Mouse (Mus musculus): ENCODE measurements at regions not wholly inside any gene's neighbourhood (a gene's known extent, or its start where the extent isn't known, plus 50 kb on each side); places are given as distances from the start of the nearest gene placed in this dataset.

DNA sequence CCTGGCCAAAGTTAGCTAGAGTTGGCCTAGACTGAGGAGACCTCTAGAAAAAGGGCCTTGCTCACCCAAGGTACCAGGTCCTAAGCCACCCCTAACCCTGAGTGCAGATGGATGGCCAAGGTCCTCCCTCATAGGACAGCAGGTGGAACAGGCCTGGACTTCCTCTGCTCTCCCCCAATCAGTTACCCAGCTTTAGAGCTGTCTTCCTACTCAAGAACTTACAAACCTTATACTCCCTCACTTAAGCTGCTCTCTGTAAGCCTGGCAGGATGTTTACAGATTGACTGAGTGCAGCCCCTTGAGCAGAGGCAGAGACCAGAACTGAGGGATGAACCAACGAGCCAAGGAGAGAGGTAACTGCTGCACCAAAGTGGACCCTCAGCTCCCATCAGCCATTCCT lies 94.5 kb downstream of the Rplp1 start:
- in situ Hi-C loops (cut with MboI, MseI), result loop anchor here (5.0 to 10.0 kb wide), 3 partner anchors 98 to 805 kb away; no protein-coding TSS in a partner anchor

GRCm38 (mm10) chr9:61816589-61817179 lies 97.7 kb downstream of the Rplp1 start:
- in situ Hi-C loops (cut with MboI, MseI), result no loop called here

DNA sequence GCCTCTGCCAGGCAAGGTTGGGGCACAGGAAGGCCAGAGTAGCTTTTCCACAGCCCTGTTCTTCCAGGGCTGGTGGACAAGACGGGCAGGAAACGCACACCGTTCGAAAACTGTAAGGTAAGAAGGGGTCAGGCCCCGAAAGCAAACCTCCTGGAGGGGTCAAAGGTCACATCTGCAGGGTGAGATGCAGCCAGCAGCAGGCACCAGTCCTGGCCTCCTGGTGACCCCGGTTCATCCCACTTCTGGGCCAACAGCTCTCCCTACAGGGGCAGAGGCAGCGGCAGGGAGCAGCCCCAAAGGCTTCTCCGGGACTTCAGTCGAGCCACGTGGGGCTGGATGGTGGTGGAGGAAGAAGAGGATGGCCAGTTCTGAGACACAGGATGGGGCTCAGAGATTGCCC lies 98.3 kb downstream of the Rplp1 start:
- in situ Hi-C loops (cut with MboI, MseI), result no loop called here

- in situ Hi-C loops (cut with MboI, MseI), result no loop called here
Observed at GRCm38 (mm10) chr9:61813291-61813690, 101.1 kb downstream of the Rplp1 start.

- in situ Hi-C loops (cut with MboI, MseI), result no loop called here
Observed at GRCm38 (mm10) chr9:61812315-61812714, 102.0 kb downstream of the Rplp1 start.

- in situ Hi-C loops (cut with MboI, MseI), result no loop called here
Observed at GRCm38 (mm10) chr9:61810456-61810855, 103.9 kb downstream of the Rplp1 start.

DNA sequence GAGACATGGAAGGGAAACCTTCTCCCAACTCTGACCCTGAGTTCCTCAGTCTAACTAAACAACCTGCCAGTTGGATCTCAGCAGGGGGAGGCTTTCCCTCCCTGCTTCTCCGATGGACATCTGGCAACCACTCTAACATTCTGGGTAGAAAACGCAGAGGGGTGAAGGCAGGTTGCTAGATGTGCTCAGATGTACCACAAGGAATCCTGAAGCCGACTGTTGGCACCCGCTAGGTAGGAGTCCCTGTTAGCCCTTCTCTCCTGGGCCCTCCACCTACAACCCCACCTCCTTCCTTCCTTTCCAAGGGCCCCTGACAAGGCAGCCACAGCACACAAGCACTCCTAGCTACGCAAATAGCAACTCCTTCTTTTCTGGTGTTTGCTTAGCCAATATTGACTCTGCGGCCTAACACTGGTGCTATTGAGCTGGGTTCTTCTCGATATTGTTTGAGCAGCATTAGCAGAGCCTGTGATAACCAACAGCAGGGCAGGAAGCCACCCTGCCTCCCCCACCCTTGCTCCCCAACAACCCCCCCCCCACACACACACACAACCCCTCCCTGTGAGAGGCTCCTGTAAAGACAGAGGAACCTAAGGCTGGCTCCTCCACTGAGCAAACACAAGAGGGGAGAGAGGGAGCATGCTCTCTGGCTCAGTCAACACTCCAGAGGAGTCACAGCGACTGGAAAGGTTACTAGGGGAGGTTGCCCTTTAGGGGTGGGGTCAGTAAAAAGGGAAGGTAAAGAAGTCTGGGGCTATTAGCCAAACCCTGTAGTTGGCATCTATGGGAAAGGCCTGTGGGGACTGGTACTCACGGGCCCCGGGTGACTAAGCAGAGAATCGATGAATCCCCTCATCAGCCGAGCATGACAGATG lies 105.8 kb downstream of the Rplp1 start:
- in situ Hi-C loops (cut with MboI, MseI), result no loop called here

DNA sequence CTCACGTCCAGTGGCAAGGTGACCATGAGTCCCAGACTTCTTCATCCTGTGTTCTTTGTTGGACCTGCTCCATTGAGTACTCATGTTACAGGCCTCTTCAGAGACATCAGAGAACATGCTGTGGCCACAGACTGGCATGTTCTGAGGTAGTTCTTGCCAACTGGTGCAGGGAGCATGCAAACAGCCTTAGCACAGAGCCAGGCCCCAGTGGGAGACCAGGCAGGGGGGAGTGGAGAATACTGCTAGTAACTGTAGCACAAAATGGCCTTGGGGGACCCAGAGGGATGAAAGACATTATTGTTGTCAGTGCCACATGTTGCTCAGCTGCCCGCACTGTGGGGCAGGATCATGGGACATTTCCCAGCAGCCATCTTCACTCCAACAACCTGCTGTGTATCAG lies 108.4 kb downstream of the Rplp1 start:
- in situ Hi-C loops (cut with MboI, MseI), result no loop called here

DNA sequence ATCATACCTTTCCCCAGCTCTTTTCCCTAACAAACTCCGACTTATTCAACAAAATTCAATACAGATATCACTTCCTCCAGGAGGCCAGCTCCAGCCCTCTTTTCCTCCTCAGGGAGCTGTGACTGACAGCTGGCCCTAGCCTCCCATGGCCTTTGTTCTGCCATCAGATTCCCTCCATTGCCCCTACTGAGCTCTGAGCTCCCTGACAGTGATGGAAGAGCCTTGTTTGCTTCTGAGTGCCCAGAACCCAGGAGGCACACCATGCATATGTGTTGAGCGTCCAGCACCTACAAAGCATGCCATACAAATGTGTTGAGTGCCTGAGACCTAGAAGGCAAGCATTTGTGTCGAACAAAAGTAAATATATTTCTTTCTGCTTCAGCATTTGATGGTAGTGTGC lies 110.8 kb downstream of the Rplp1 start:
- in situ Hi-C loops (cut with MboI, MseI), result no loop called here

GRCm38 (mm10) chr9:61802694-61803093 lies 111.6 kb downstream of the Rplp1 start:
- in situ Hi-C loops (cut with MboI, MseI), result no loop called here

- in situ Hi-C loops (cut with MboI, MseI), result loop anchor here (10.0 kb wide), 1 partner anchor 1505 kb away; no protein-coding TSS in a partner anchor
Observed at GRCm38 (mm10) chr9:61799535-61799934, 114.8 kb downstream of the Rplp1 start.

- in situ Hi-C loops (cut with MboI, MseI), result loop anchor here (10.0 kb wide), 1 partner anchor 1509 kb away; no protein-coding TSS in a partner anchor
Observed at GRCm38 (mm10) chr9:61795910-61796309, 118.4 kb downstream of the Rplp1 start.

GRCm38 (mm10) chr9:61791435-61792064 lies 122.8 kb downstream of the Rplp1 start:
- in situ Hi-C loops (cut with MboI, MseI), result loop anchor here (10.0 kb wide), 1 partner anchor 1513 kb away; no protein-coding TSS in a partner anchor

- in situ Hi-C loops (cut with MboI, MseI), result loop anchor here (10.0 kb wide), 1 partner anchor 1514 kb away; no protein-coding TSS in a partner anchor
Observed at GRCm38 (mm10) chr9:61790849-61791248, 123.5 kb downstream of the Rplp1 start.

GRCm38 (mm10) chr9:61789066-61789897 lies 125.1 kb downstream of the Rplp1 start:
- in situ Hi-C loops (cut with MboI, MseI), result no loop called here

DNA sequence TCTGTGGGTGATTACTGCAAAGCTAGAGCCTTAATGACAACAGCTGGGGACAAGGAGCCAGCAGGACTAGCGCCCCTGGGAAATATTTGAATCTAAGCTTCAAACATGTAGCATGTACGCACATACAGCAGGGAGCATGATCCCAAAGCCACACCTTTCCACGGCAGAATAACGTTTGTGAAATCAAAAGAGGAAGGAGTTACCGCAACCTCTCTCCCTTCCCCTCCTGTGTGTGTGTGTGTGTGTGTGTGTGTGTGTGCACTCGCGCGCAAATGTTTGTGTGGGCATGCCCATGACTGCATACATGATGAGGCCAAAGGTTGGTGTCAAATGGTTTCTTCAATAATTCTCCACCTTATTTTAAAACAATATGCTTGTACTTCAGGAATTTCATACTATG lies 132.9 kb downstream of the Rplp1 start:
- in situ Hi-C loops (cut with MboI, MseI), result no loop called here

- in situ Hi-C loops (cut with MboI, MseI), result no loop called here
Observed at GRCm38 (mm10) chr9:61780186-61780939, 134.0 kb downstream of the Rplp1 start.

DNA sequence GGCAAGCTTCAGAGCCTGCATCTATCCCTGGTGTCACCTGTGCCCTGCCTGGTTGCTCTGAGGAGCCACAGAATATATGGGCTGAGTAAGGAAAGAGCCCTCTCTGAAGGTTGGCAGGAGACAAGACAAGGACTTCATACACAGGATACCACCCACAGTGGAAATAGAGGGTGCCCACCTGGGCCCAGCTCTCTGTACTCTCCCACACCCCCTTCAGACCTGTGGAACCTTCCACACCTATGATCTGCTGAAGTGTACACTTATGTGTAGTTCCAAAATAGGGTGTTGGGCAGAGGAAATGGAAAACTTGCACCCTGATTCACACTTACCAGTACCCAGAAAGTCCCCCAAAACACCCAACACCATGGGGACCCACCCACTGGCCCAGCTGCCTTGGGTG lies 135.2 kb downstream of the Rplp1 start:
- in situ Hi-C loops (cut with MboI, MseI), result no loop called here

DNA sequence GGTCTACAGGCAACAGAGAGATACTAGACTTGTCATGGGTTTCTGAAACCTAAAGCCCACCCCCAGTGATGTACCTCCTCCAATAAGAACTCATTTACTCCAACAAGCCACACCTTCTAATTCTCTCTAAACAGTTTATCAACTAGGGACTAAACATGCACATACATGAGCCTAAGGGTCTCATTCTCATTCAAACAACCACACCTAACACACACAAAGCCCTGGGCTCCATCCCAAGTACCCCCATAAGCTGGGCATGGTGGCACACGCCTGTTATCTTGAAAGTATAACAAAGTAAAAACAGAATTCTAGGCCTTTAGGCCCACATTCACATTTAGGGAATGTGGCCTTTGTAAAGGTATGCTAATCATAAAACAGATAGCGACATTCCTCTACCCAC lies 137.9 kb downstream of the Rplp1 start:
- in situ Hi-C loops (cut with MboI, MseI), result no loop called here

DNA sequence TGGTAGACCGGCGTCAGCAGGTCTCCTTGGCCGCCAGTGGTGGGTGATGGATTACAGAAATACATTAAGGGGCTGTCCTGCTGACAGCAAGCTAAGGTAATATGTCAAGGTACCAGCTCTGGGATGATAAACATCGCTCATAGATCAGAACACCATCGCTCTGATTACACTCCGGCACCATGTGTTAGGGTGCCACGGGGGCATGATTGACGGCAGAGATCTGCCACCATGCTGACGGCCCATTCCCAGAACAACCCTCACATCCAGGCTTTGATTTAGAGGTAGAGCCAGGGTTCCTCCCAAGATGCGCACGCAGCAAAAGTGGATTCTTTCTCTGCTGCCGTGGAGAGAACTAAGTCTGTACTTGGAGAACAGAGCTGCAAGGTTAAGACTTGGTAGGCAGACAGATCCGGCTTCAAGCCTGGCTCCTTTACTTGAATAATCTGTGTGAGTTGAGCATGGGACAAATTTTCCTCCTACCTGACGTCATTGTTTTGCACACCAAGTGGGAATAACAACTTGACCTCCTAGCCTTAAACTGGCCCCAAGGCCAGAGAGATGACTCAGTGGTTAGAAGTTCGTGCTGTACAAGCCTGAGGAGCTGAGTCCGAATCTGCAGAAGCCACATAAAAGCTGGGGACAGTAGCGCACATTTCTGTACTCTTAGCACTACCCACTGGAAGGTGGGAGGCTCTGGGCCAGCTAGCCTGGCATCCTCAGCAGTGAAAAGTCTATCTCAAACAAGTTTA lies 144.0 kb downstream of the Rplp1 start:
- in situ Hi-C loops (cut with MboI, MseI), result no loop called here

Measured in T-helper 2 cell (primary cell).